Mouse (Mus musculus) embryonic facial prominence, embryonic 13.5 days (tissue): ENCODE measurements around the gene Rabl6. TPM values are rescaled to one million over a fixed set of nuclear protein-coding genes. Genes with fewer than 3 reads are reported as not detected.
A peak's percentile ranks its signal among the peaks of the same experiment; 100 is the strongest.

ENCODE experiments used
- ATAC-seq: fragments of 200-750 bp; cut with Nextera tagmentation; 2 replicates; pipeline ENCODE4 v1.8.0; 2017; ENCODE audit warnings: low read depth; ENCODE audit not compliant: insufficient number of reproducible peaks, insufficient read depth, low FRiP score, low TSS enrichment
- H3K27ac ChIP-seq: fragments of 300-500 bp; sonication (generic); 2 replicates; pipeline ENCODE4 v1.5.1; 2015; ENCODE audit warnings: moderate library complexity, mild to moderate bottlenecking, inconsistent platforms
- H3K27me3 ChIP-seq: fragments of 300-500 bp; sonication (generic); 2 replicates; pipeline ENCODE4 v1.6.1; 2015; ENCODE audit warnings: mild to moderate bottlenecking, inconsistent platforms
- H3K36me3 ChIP-seq: fragments of 300-500 bp; sonication (generic); 2 replicates; pipeline ENCODE4 v1.6.1; 2015; ENCODE audit warnings: mild to moderate bottlenecking, inconsistent platforms
- H3K4me1 ChIP-seq: fragments of 300-500 bp; sonication (generic); 2 replicates; pipeline ENCODE4 v1.6.1; 2015; ENCODE audit warnings: inconsistent platforms
- H3K4me2 ChIP-seq: fragments of 300-500 bp; sonication (generic); 2 replicates; pipeline ENCODE4 v1.6.1; 2015; ENCODE audit warnings: moderate library complexity, mild to moderate bottlenecking, inconsistent platforms
- H3K4me3 ChIP-seq: fragments of 300-500 bp; sonication (generic); 2 replicates; pipeline ENCODE4 v1.5.1; 2015; ENCODE audit warnings: mild to moderate bottlenecking, inconsistent platforms
- H3K9ac ChIP-seq: fragments of 300-500 bp; sonication (generic); 2 replicates; pipeline ENCODE4 v1.6.1; 2015; ENCODE audit warnings: mild to moderate bottlenecking, inconsistent platforms
- H3K9me3 ChIP-seq: fragments of 300-500 bp; sonication (generic); 2 replicates; pipeline ENCODE4 v1.6.1; 2016; ENCODE audit warnings: inconsistent platforms
- WGBS: fragments of 180-500 bp; shearing (Covaris S2); methylation state at CpG from one replicate; pipeline ENCODE4 v1.1.7; 2015; ENCODE audit warnings: mixed read lengths; 5-methylcytosine and 5-hydroxymethylcytosine counted together
- polyA plus RNA-seq: library from polyadenylated mRNA; unstranded; fragments of >200 nt; fragmentation: Nextera tagmentation; extraction: Ambion mirVana; gene quantifications from 2 replicates; pipeline ENCODE4 v1.2.1, GENCODE M21; 2015

The Rabl6 gene
- polyA plus RNA-seq, 1 experiment from 2014 or later: 81.9 TPM

GRCm38 (mm10) chr2:25588227-25588907 lies 20.0 kb downstream of the Rabl6 start:
- Histone ChIP-seq H3K9ac (no peak overlapping the region), H3K4me2 (no peak overlapping the region), H3K4me3 (no peak overlapping the region), H3K9me3 (no peaks in the 10 kb centered on the region), H3K27me3 (no peaks in the 10 kb centered on the region), H3K27ac (no peak overlapping the region), H3K36me3 (peaks cover 99% of the 10 kb centered on the region), H3K4me1 (no peaks in the 10 kb centered on the region)
- no peak for ATAC-seq
- 91% methylated on average over 8 of the region's 8 CpGs for WGBS

DNA sequence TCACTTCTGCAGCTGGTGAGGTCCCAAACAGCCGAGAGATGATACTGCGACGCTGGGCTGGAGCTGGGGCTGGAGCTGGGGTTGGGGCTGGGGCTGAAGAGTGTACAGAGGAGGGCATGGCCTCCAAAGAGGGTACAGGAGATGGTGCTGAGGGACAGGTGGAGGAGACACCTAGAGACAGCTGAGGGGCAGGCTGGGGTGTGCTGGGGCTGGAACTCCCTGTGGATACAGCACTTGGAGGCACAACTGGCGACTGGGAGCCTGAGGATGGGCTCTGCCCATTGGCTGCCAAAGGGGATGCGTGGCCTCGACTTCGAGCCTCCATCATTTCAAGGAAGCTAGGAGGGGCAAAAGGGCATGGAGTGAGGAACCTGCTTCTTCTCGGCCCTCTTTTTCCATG lies 21.0 kb downstream of the Rabl6 start:
- Histone ChIP-seq H3K36me3 (peaks cover 95% of the 10 kb centered on the region), H3K4me1 (peaks cover 8% of the 10 kb centered on the region), H3K4me2 (no peak overlapping the region), H3K27ac (no peak overlapping the region), H3K9ac (no peak overlapping the region), H3K27me3 (no peaks in the 10 kb centered on the region), H3K9me3 (no peaks in the 10 kb centered on the region), H3K4me3 (no peak overlapping the region)
- no peak for ATAC-seq
- 88% methylated on average over 8 of the region's 8 CpGs for WGBS

DNA sequence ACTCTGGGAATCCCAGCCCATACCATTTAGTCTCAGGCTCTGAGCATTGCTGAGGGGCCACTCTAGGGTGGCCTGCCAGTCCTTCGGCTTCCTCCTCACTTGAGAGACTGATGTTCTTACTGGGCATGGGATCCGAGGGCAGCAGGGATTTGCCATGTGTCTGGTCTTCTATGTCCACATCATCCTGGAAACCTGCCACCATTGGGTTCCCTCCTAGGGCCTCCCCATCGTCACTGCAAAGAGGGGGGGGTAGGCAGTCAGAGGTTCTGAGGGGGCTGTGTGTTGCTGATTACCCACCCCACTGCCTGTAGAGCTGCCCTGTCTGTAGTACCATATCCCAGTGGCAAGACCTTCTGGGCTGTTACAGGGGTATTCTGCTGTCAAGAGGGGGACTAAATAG lies 22.7 kb downstream of the Rabl6 start:
- 93% methylated on average over 3 of the region's 3 CpGs for WGBS
- Histone ChIP-seq H3K27me3 (peaks cover 10% of the 10 kb centered on the region), H3K27ac (no peak overlapping the region), H3K9ac (no peak overlapping the region), H3K9me3 (no peaks in the 10 kb centered on the region), H3K4me3 (no peak overlapping the region), H3K4me2 (no peak overlapping the region), H3K4me1 (peaks cover 22% of the 10 kb centered on the region), H3K36me3 (peaks cover 78% of the 10 kb centered on the region)
- no peak for ATAC-seq

GRCm38 (mm10) chr2:25584856-25585255 lies 23.5 kb downstream of the Rabl6 start:
- H3K9ac ChIP-seq: no peak overlapping the region
- H3K4me1 ChIP-seq: peaks cover 30% of the 10 kb centered on the region
- H3K36me3 ChIP-seq: peaks cover 70% of the 10 kb centered on the region
- WGBS: 87% methylated on average over 4 of the region's 4 CpGs
- no peak overlapping the region for H3K4me3 ChIP-seq
- no peaks in the 10 kb centered on the region for H3K9me3 ChIP-seq
- no peak overlapping the region for H3K27ac ChIP-seq
- ATAC-seq: no peak
- peaks cover 18% of the 10 kb centered on the region for H3K27me3 ChIP-seq
- H3K4me2 ChIP-seq: no peak overlapping the region

GRCm38 (mm10) chr2:25584152-25584551 lies 24.2 kb downstream of the Rabl6 start:
- H3K36me3 ChIP-seq: peaks cover 63% of the 10 kb centered on the region
- no peak overlapping the region for H3K4me3 ChIP-seq
- H3K9ac ChIP-seq: no peak overlapping the region
- no peak for ATAC-seq
- no peaks in the 10 kb centered on the region for H3K9me3 ChIP-seq
- peaks cover 25% of the 10 kb centered on the region for H3K27me3 ChIP-seq
- peaks cover 37% of the 10 kb centered on the region for H3K4me1 ChIP-seq
- no peak overlapping the region for H3K4me2 ChIP-seq
- 94% methylated on average over 3 of the region's 3 CpGs for WGBS
- no peak overlapping the region for H3K27ac ChIP-seq

DNA sequence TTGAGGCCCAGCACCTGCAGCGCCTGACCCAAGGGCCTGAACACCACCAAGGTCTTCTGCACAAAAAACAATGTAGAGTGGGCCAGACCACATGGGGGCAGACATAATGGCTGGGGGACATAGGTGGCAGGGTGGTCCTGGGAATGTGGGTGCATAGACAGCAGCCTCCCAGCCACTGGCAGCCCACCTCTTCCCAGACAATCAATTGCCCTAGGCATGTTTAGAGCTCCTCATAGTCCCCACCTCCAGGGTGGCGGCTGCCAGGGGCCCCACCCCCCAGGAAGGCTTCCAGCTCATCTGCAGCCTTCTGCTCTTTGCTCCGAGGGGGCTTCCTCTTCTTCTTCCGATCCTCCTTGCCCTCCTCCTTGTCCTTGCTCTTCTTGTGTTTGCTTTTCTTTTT lies 24.8 kb downstream of the Rabl6 start:
- no peaks in the 10 kb centered on the region for H3K9me3 ChIP-seq
- no peak overlapping the region for H3K4me3 ChIP-seq
- ATAC-seq: no peak
- no peak overlapping the region for H3K27ac ChIP-seq
- no peak overlapping the region for H3K9ac ChIP-seq
- peaks cover 57% of the 10 kb centered on the region for H3K36me3 ChIP-seq
- peaks cover 30% of the 10 kb centered on the region for H3K27me3 ChIP-seq
- WGBS: 63% methylated on average over 4 of the region's 4 CpGs
- no peak overlapping the region for H3K4me2 ChIP-seq
- H3K4me1 ChIP-seq: peaks cover 42% of the 10 kb centered on the region

DNA sequence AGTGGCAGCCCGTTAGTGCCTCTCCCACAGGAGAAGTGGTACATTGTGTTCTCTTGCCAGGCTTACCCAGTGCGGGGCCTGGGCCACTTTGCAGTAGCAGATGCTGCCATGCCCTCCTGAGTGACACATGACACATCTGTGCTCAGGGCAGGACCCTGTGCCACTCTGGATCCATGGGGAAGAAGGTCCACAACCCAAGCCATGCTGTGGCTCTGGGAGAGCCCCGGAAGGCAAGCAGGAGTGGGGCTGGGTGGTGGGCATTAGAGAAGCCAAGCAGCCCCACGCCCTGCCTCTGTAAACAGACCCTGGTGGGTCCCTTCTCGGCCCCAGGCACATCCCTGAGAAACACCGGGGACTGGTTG lies 25.2 kb downstream of the Rabl6 start:
- H3K4me1 ChIP-seq: peaks cover 47% of the 10 kb centered on the region
- no peak overlapping the region for H3K9ac ChIP-seq
- ATAC-seq: no peak
- no peaks in the 10 kb centered on the region for H3K9me3 ChIP-seq
- peak overlapping the region; percentile 9; the same call in 1 of the 2 replicates for H3K27ac ChIP-seq
- no peak overlapping the region for H3K4me3 ChIP-seq
- H3K4me2 ChIP-seq: no peak overlapping the region
- peaks cover 53% of the 10 kb centered on the region for H3K36me3 ChIP-seq
- peaks cover 35% of the 10 kb centered on the region for H3K27me3 ChIP-seq
- WGBS: 82% methylated on average over 6 of the region's 6 CpGs

DNA sequence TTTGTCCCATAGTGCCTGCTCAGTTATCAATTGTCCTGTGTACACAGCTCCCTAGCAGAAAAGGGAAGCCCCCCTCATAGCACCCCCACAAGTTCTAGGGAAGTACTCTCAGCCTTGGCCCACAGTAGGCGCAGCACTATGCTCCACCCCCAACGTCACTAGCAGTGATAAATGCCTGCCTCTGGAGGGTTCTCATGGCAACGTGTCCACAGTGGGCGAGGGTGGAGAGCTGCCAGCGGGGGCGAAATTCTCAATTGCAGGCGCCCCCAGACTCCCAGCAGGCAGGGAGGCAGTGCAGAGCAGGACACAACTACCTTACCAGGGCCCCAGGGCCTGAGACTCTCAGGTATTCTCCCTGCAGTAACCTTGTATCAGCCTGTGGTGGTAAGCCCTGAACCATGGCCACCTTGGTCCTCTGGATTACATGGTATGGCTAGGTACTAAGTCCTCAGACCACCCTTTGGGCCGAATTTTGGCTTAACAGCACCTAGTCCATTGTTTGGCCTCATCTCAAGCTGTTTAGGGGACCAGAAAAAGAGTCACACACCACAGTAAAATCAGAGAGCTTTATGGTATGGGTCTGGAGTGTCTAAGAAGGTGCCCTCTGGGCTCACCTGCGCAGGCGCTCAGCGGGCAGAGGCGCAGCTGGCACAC lies 25.7 kb downstream of the Rabl6 start:
- no peak for ATAC-seq
- Histone ChIP-seq H3K9ac (0 out of 2 replicates have a peak overlapping the region, but pooled peaks have one; percentile 32), H3K9me3 (no peaks in the 10 kb centered on the region), H3K4me1 (peaks cover 52% of the 10 kb centered on the region), H3K36me3 (peaks cover 48% of the 10 kb centered on the region), H3K4me2 (no peak overlapping the region), H3K27me3 (peaks cover 40% of the 10 kb centered on the region), H3K27ac (peak overlapping the region; percentile 9; the same call in 1 of the 2 replicates), H3K4me3 (no peak overlapping the region)
- 58% methylated on average over 12 of the region's 12 CpGs for WGBS

DNA sequence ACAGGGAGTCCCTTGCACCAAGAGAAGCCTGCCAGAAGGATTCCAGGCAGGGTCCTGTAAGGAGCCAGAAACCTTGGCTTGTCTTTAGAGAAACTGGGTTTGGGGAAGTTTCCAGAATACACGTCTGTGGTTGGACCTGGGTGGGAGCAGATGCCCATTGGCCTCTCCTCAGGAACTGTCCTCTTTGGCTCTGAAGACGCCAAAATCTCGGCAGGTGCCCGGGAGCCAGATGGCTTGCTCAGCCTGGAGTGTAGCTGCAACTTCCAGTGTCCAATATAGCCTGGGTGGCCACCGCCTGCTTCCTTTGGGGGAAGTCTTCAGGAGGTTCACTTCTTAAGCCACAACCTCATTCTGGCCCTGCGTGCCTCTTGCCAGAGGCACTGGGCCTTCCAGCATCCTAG lies 26.4 kb downstream of the Rabl6 start:
- Histone ChIP-seq H3K27me3 (peaks cover 47% of the 10 kb centered on the region), H3K4me1 (peaks cover 59% of the 10 kb centered on the region), H3K27ac (no peak overlapping the region), H3K4me3 (no peak overlapping the region), H3K4me2 (peak overlapping the region; percentile 81; the same call in 1 of the 2 replicates), H3K9ac (peak overlapping the region; percentile 58; the same call in 1 of the 2 replicates), H3K36me3 (peaks cover 41% of the 10 kb centered on the region), H3K9me3 (no peaks in the 10 kb centered on the region)
- ATAC-seq: no peak
- 30% methylated on average over 6 of the region's 6 CpGs for WGBS

DNA sequence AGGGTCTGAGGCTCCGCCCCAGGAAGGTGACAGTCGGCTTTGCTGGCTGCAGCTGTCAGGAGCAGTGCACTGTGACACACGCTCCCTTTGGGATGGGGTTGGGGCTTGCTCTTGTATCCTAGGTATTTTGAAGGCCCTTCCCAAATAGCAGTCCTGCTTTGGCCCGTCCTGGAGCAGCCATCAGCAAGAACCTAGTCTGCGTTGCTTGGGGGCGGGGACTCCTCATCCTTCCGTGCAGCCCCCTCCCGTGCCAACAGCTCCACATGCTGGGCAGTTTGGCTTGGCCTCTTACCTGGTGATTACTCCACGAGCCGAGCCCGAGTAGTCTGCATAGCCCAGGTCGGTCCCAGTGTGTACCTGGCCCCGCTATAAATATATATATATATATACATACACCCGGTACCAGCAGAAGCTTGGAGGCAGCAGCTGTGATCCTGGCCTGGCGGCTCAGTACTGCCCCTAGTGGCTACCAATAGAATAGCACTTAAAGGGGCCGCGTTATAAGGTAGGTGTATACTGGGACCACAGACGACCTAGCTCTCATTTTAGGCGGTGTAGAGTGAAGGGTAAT lies 26.9 kb downstream of the Rabl6 start, which contains the start of gene Ajm1:
Ajm1 (minus strand) TSS at position 464 of the 571 bp plus-strand sequence.
- Histone ChIP-seq H3K27me3 (peaks cover 52% of the 10 kb centered on the region), H3K4me3 (peak within 1 kb of the TSS; percentile 45), H3K4me2 (peak within 1 kb of the TSS; percentile 81), H3K36me3 (peaks cover 36% of the 10 kb centered on the region), H3K27ac (peak within 1 kb of the TSS; percentile 9; the same call in 1 of the 2 replicates), H3K9ac (peak within 1 kb of the TSS; percentile 58), H3K4me1 (peaks cover 59% of the 10 kb centered on the region), H3K9me3 (no peaks in the 10 kb centered on the region)
- peak; percentile 33; the same call in 1 of the 2 replicates for ATAC-seq
- 5% methylated on average over 19 of the region's 19 CpGs for WGBS

- WGBS: 42% methylated on average over 6 of the region's 6 CpGs
- no peak for ATAC-seq
- H3K4me3 ChIP-seq: peak overlapping the region; percentile 45
- peaks cover 65% of the 10 kb centered on the region for H3K4me1 ChIP-seq
- H3K27me3 ChIP-seq: peaks cover 59% of the 10 kb centered on the region
- peaks cover 29% of the 10 kb centered on the region for H3K36me3 ChIP-seq
- H3K9me3 ChIP-seq: no peaks in the 10 kb centered on the region
- no peak overlapping the region for H3K27ac ChIP-seq
- no peak overlapping the region for H3K9ac ChIP-seq
- H3K4me2 ChIP-seq: peak overlapping the region; percentile 81
Observed at GRCm38 (mm10) chr2:25580621-25581101, 27.7 kb downstream of the Rabl6 start.
